Mouse (Mus musculus) kidney, postnatal 0 days (tissue): ENCODE results near the gene Mbnl2. TPM values are rescaled to one million over a fixed set of nuclear protein-coding genes. Genes with fewer than 3 reads are reported as not detected.

ENCODE experiments used
- ATAC-seq: fragments of 200-750 bp; cut with Nextera tagmentation; replicated peaks from 2 replicates; pipeline ENCODE4 v1.8.0; 2017; ENCODE audit warnings: low read depth, moderate number of reproducible peaks, moderate TSS enrichment, moderate library complexity; ENCODE audit not compliant: low FRiP score
- DNase-seq: peaks from one replicate; pipeline ENCODE4 v3.0.0-alpha.2; 2016; ENCODE audit warnings: low spot score
- H3K27ac ChIP-seq: fragments of 300-500 bp; sonication (generic); 2 replicates; pipeline ENCODE4 v1.5.1; 2014; ENCODE audit warnings: mild to moderate bottlenecking
- H3K27me3 ChIP-seq: fragments of 300-500 bp; sonication (generic); 2 replicates; pipeline ENCODE4 v1.6.1; 2014; ENCODE audit warnings: low read length, mixed read lengths; ENCODE audit not compliant: insufficient read depth
- H3K36me3 ChIP-seq: fragments of 300-500 bp; sonication (generic); 2 replicates; pipeline ENCODE4 v1.6.1; 2014; ENCODE audit warnings: low read length, mixed read lengths; ENCODE audit not compliant: insufficient read depth
- H3K4me1 ChIP-seq: fragments of 300-500 bp; sonication (generic); replicated peaks from 2 replicates; pipeline ENCODE4 v1.6.1; 2014; ENCODE audit warnings: antibody characterized with exemption, low read length, mixed read lengths; ENCODE audit not compliant: insufficient read depth
- H3K4me2 ChIP-seq: fragments of 300-500 bp; sonication (generic); 2 replicates; pipeline ENCODE4 v1.6.1; 2014; ENCODE audit warnings: mild to moderate bottlenecking, low read length, moderate library complexity, mixed read lengths
- H3K4me3 ChIP-seq: fragments of 300-500 bp; sonication (generic); replicated peaks from 2 replicates; pipeline ENCODE4 v1.5.1; 2014; ENCODE audit warnings: low read depth, low read length
- H3K9ac ChIP-seq: fragments of 300-500 bp; sonication (generic); 2 replicates; pipeline ENCODE4 v1.6.1; 2014; ENCODE audit warnings: low read depth, low read length
- H3K9me3 ChIP-seq: fragments of 300-500 bp; sonication (generic); replicated peaks from 2 replicates; pipeline ENCODE4 v1.6.1; 2016; ENCODE audit warnings: low read length, inconsistent platforms, mixed read lengths
- CTCF ChIP-seq: IDR thresholded peaks from 2 replicates; pipeline ENCODE4 v1.5.1; 2016; ENCODE audit warnings: antibody characterized with exemption, low read depth, mild to moderate bottlenecking, moderate library complexity
- WGBS: fragments of 180-500 bp; shearing (Covaris S2); extraction: QIAGEN DNeasy Blood & Tissue Kit; methylation state at CpG from one replicate; pipeline ENCODE4 v1.1.7; 2014; 5-methylcytosine and 5-hydroxymethylcytosine counted together
- polyA plus RNA-seq: library from polyadenylated mRNA; unstranded; fragments of >200 nt; fragmentation: Nextera tagmentation; extraction: Ambion mirVana; gene quantifications from 2 replicates; pipeline ENCODE4 v1.2.1, GENCODE M21; 2015

Gene Mbnl2
- polyA plus RNA-seq, 1 experiment from 2014 or later = 119 TPM

DNA sequence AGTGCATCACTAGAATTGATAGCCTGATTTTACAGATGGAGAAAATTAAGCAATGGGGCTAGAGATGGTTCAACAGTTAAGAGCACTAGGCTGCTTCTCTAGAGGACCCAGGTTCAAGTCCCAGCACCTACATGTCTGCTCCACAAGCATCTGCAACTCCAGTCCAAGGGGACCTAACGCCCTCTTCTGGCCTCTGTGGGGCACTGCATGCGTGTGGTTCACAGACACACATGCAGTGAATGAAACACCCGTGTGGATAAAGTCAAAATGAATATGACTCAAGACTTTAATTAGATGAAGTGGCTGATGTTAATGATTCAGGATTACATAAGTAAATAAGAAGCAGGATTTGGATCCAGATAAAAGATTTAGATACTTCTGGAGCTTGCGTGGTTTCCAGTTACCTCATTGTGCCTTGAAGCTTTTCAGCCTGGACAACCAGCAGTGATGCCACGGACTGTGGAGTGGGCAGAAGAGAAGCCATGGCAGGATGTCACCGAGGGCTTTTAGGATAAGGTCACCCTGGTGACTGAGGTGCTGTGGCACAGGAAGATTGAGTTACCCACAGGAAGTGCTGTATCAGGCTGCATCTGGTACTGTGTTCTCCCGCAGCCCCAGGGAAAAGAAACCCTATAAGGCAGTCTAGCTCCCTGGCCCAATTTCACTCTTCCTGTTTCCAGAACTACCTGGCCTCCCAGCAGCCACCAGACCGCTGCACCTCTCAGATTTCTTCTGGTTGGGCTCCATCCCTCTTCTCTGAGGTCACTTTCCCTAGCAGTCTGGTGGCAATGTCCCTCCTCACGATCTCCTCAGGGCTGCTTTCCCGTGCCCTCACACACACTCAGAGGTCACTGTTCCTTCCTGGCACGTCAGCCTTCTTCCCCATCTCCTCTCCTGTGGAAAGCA lies 72.2 kb downstream of the Mbnl2 start:
- no peak for DNase-seq
- no peak for ATAC-seq
- peak; percentile 42; the same call in 1 of the 2 replicates for TF ChIP-seq CTCF
- Histone ChIP-seq H3K9me3 (peaks cover 6% of the 10 kb centered on the region; the same call in 1 of the 2 replicates), H3K9ac (no peak overlapping the region), H3K4me2 (no peak overlapping the region), H3K36me3 (no peaks in the 10 kb centered on the region), H3K27ac (no peak overlapping the region), H3K4me3 (no peak overlapping the region), H3K4me1 (peaks cover 4% of the 10 kb centered on the region), H3K27me3 (no peaks in the 10 kb centered on the region)
- WGBS = 61% methylated on average over 11 of the region's 11 CpGs

DNA sequence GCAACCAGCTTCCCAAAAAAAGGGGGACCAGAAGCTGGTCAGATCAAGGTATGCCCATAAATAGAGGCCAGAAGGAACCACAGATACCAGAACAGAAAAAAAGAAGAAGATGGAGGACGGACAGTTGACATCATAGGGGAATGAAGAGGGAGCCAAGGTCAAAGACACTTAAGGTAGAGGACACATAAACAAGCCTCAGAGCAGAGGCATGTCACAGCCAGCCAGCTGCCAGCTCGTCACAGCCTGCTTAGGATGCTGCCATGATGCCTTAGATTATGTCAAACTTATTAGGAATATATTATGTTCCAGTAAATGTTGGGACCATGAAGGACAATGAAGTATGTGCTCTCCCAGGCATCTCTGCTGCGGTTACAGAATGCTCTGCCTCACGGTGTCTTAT lies 73.9 kb downstream of the Mbnl2 start:
- Histone ChIP-seq H3K4me3 (no peak overlapping the region), H3K27me3 (no peaks in the 10 kb centered on the region), H3K36me3 (no peaks in the 10 kb centered on the region), H3K9ac (no peak overlapping the region), H3K27ac (no peak overlapping the region), H3K9me3 (peaks cover 6% of the 10 kb centered on the region; the same call in 1 of the 2 replicates), H3K4me1 (peaks cover 7% of the 10 kb centered on the region), H3K4me2 (no peak overlapping the region)
- ATAC-seq (no peak), DNase-seq (no peak)
- TF ChIP-seq CTCF = no peak
- WGBS = 90% methylated on average over 4 of the region's 4 CpGs

DNA sequence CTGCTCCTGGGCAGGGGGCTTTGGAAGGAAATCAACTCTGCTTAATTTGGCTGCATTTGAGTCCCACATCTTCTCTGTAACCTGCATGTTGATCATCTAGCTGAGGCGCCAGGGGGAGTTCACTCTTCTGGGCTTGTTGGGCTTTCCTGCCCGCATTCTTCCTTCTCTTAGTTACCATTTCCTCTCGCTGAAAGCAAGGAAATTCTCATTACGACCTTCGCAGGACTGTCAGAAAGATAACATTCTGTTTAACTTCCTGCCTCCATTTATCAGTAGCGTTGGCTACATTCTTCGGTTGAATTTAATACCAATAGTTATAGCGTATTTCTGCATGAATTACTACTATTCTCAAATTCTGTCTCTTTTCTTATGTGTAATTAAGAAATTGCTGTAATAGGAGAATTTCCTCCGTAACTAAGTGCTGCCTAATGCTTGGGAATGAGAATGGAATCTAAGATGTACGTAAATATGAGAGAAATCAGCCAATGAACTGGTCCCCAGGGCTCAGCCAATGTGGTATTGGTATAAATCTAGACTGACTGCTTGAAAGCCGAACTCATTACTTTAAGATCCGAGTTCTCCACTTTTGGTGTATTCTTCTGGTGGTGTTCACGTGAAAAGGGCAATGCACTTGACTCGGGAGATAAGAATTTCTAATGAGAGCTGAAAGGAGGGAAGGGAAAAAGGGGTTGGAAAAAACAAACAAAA lies 76.8 kb downstream of the Mbnl2 start:
- DNase-seq (peak; percentile 72), ATAC-seq (no peak)
- WGBS = 52% methylated on average over 14 of the region's 14 CpGs
- Histone ChIP-seq H3K4me1 (peaks cover 23% of the 10 kb centered on the region), H3K4me3 (no peak overlapping the region), H3K36me3 (no peaks in the 10 kb centered on the region), H3K27ac (peak overlapping the region; percentile 42), H3K9me3 (no peaks in the 10 kb centered on the region; the same call in 1 of the 2 replicates), H3K4me2 (peak overlapping the region; percentile 27; the same call in 1 of the 2 replicates), H3K27me3 (no peaks in the 10 kb centered on the region), H3K9ac (no peak overlapping the region)
- TF ChIP-seq CTCF = peak; percentile 21; the same call in 1 of the 2 replicates

- DNase-seq (no peak), ATAC-seq (no peak)
- Histone ChIP-seq H3K36me3 (no peaks in the 10 kb centered on the region), H3K4me1 (peaks cover 23% of the 10 kb centered on the region), H3K27me3 (no peaks in the 10 kb centered on the region), H3K27ac (no peak overlapping the region), H3K4me2 (no peak overlapping the region), H3K9ac (no peak overlapping the region), H3K4me3 (no peak overlapping the region), H3K9me3 (no peaks in the 10 kb centered on the region; the same call in 1 of the 2 replicates)
- WGBS = 62% methylated on average over 11 of the region's 11 CpGs
- TF ChIP-seq CTCF = no peak
Measured at GRCm38 (mm10) chr14:120353211-120353610, 77.7 kb downstream of the Mbnl2 start.

GRCm38 (mm10) chr14:120354595-120354994 lies 79.1 kb downstream of the Mbnl2 start:
- no peak for TF ChIP-seq CTCF
- no peaks in the 10 kb centered on the region; the same call in 1 of the 2 replicates for H3K9me3 ChIP-seq
- no peak overlapping the region for H3K27ac ChIP-seq
- peaks cover 23% of the 10 kb centered on the region for H3K4me1 ChIP-seq
- ATAC-seq (no peak), DNase-seq (no peak)
- no peak overlapping the region for H3K4me2 ChIP-seq
- H3K27me3 ChIP-seq = no peaks in the 10 kb centered on the region
- H3K36me3 ChIP-seq = no peaks in the 10 kb centered on the region
- H3K9ac ChIP-seq = no peak overlapping the region
- WGBS = 63% methylated on average over 6 of the region's 6 CpGs
- H3K4me3 ChIP-seq = no peak overlapping the region

GRCm38 (mm10) chr14:120355040-120355741 lies 79.7 kb downstream of the Mbnl2 start:
- no peaks in the 10 kb centered on the region for H3K36me3 ChIP-seq
- peak; percentile 93 for DNase-seq
- H3K4me2 ChIP-seq = peak overlapping the region; percentile 28
- ATAC-seq = peak; percentile 66; the same call in 1 of the 2 replicates
- peak overlapping the region; percentile 70 for H3K27ac ChIP-seq
- H3K9me3 ChIP-seq = no peaks in the 10 kb centered on the region; the same call in 1 of the 2 replicates
- H3K27me3 ChIP-seq = no peaks in the 10 kb centered on the region
- H3K4me1 ChIP-seq = peaks cover 23% of the 10 kb centered on the region
- H3K9ac ChIP-seq = no peak overlapping the region
- H3K4me3 ChIP-seq = no peak overlapping the region
- no peak; the same call in 1 of the 2 replicates for TF ChIP-seq CTCF
- 16% methylated on average over 14 of the region's 14 CpGs for WGBS
